Mouse (Mus musculus) spleen, adult 2 months (tissue): ENCODE measurements around the gene Foxn1. TPM values are rescaled to one million over a fixed set of nuclear protein-coding genes. Genes with fewer than 3 reads are reported as not detected.
A peak's percentile ranks its signal among the peaks of the same experiment; 100 is the strongest.

Experiments used
- DNase-seq, 2 experiments: peaks; one replicate each; pipeline versions ENCODE4 v3.0.0 to v3.0.0-alpha.2; 2012 to 2021; ENCODE audit warnings: low spot score in 2 of 2, low read depth in 1 of 2
- H3K27ac ChIP-seq: fragments of 200-500 bp; 2 replicates; pipeline ENCODE4 v1.5.1; 2012; ENCODE audit warnings: low read length, inconsistent platforms; ENCODE audit not compliant: insufficient read depth
- H3K27me3 ChIP-seq: fragments of 200-500 bp; 2 replicates; pipeline ENCODE4 v1.6.1; 2012; ENCODE audit warnings: mild to moderate bottlenecking, moderate library complexity, low read length, inconsistent platforms; ENCODE audit not compliant: control insufficient read depth, insufficient read depth
- H3K36me3 ChIP-seq: fragments of 200-500 bp; 2 replicates; pipeline ENCODE4 v1.6.1; 2012; ENCODE audit warnings: mild to moderate bottlenecking, low read length, inconsistent platforms; ENCODE audit not compliant: control insufficient read depth, insufficient read depth
- H3K4me1 ChIP-seq: fragments of 200-500 bp; 2 replicates; pipeline ENCODE4 v1.6.1; 2011; ENCODE audit warnings: inconsistent platforms; ENCODE audit not compliant: control insufficient read depth, insufficient read depth, insufficient read length
- H3K4me3 ChIP-seq: fragments of 200-500 bp; 2 replicates; pipeline ENCODE4 v1.5.1; 2011; ENCODE audit warnings: mild to moderate bottlenecking, inconsistent platforms; ENCODE audit not compliant: insufficient read depth, insufficient read length; ENCODE audit errors: extremely low read depth
- CTCF ChIP-seq: fragments of 200-500 bp; IDR thresholded peaks from 2 replicates; pipeline ENCODE4 v1.5.1; 2011; ENCODE audit warnings: mild to moderate bottlenecking, inconsistent platforms; ENCODE audit not compliant: insufficient read depth, insufficient read length, insufficient replicate concordance; ENCODE audit errors: extremely low read depth
- POLR2A ChIP-seq: fragments of 200-500 bp; IDR thresholded peaks from 2 replicates; pipeline ENCODE4 v1.6.1; 2011; ENCODE audit warnings: low read depth, low read length, inconsistent platforms
- WGBS: fragments of 180-500 bp; shearing (Covaris S2); methylation state at CpG from one replicate; pipeline ENCODE4 v1.1.7; 2018; 5-methylcytosine and 5-hydroxymethylcytosine counted together
- polyA plus RNA-seq: library from polyadenylated mRNA; depleted of rRNA; stranded (reverse); fragments of >200 nt; gene quantifications from 2 replicates; pipeline ENCODE4 v1.2.3, GENCODE M21; 2012

Foxn1 gene
- polyA plus RNA-seq, 1 experiment: not detected

- peaks cover 12% of the 10 kb centered on the region; the same call in 1 of the 2 replicates for H3K4me1 ChIP-seq
- no peaks in the 10 kb centered on the region for H3K27me3 ChIP-seq
- H3K36me3 ChIP-seq: no peaks in the 10 kb centered on the region
- TF ChIP-seq POLR2A (no peak), CTCF (peak; percentile 79; the same call in 1 of the 2 replicates)
- no peak overlapping the region for H3K27ac ChIP-seq
- no peak overlapping the region for H3K4me3 ChIP-seq
- 41% methylated on average over 4 of the region's 4 CpGs for WGBS
- peak; percentile 36 to 67 for DNase-seq
These were observed 30.7 kb downstream of the Foxn1 start for GRCm38 (mm10) chr11:78355471-78356238.

GRCm38 (mm10) chr11:78354905-78355304 lies 31.5 kb downstream of the Foxn1 start:
- TF ChIP-seq CTCF (no peak), POLR2A (no peak)
- H3K4me3 ChIP-seq: no peak overlapping the region
- 85% methylated on average over 6 of the region's 6 CpGs for WGBS
- no peak overlapping the region for H3K27ac ChIP-seq
- peaks cover 13% of the 10 kb centered on the region; the same call in 1 of the 2 replicates for H3K4me1 ChIP-seq
- DNase-seq: no peak
- H3K27me3 ChIP-seq: no peaks in the 10 kb centered on the region
- H3K36me3 ChIP-seq: no peaks in the 10 kb centered on the region

DNA sequence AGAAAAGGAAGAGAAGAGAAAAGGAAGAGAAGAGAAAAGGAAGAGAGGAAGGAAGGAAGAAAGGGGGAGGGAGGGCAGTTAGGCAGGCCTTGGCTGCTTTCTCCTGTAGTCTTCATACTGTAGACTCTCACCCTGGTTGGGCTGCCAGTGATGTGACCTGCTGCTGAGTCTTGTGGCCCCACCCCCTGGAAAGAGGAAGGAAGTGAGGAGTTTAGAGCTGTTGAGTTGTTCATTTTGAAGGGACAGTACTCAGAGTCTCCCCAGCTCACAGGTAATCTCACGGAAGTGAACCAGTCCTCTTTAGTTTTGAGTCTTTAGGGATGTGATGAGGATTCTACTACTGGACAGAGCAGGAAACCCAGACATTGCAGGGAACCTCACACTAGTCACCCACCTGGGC lies 33.3 kb downstream of the Foxn1 start:
- Histone ChIP-seq H3K4me1 (peaks cover 25% of the 10 kb centered on the region; the same call in 1 of the 2 replicates), H3K4me3 (no peak overlapping the region), H3K27me3 (no peaks in the 10 kb centered on the region), H3K27ac (peak overlapping the region; percentile 77), H3K36me3 (no peaks in the 10 kb centered on the region)
- 20% methylated on average over 1 of the region's 1 CpGs for WGBS
- TF ChIP-seq POLR2A (no peak), CTCF (no peak)
- DNase-seq: peak in 1 of 2 experiments; percentile 71

DNA sequence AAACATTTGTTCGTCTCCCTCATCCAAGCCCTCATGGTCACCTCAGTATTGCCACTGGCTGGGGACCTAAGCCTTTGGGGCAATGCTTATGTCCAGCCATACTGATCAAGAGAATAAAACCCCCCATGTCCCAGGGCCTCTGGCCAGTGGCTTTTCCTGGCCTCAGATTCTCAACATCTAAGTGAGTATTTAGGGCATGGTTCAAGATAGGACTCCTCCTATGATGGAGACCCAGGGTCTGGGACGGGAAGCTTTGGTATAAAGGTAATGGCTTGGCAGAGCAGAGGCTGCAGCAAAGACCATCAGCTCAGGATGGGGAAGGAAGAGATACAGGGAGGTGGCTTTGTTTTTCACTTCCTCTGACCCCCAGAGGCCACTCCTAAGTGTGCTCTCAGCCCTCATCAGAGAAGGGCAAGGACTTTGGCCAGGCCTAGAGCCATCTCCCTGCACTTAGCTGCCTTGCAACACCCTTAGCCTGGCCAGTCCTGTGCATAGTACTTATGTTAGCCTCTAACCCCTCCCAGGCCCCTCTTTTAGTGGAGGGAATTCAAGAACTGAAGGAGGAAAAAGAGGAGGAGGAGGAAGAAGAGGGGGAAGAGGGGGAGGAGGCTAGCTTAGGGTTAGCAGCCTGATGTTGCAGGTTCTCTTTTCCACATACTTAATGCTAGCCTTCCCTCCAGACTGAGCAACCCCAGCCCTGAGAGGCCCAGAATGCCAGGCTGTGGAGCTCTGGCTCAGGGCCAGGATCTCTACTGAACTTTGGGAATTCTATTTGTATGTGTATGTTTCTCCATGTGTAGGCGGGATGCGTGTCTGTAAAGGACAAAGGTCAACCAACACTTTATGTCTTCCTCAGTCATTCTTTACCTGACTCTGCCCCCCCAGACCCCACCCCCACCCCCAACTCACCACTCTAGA lies 36.7 kb downstream of the Foxn1 start:
- Histone ChIP-seq H3K27ac (peak overlapping the region; percentile 75), H3K36me3 (no peaks in the 10 kb centered on the region)

GRCm38 (mm10) chr11:78348474-78348873 lies 37.9 kb downstream of the Foxn1 start:
- peak overlapping the region; percentile 75 for H3K27ac ChIP-seq

More for the DNA sequence above, 36.7 kb downstream of the Foxn1 start:
- DNase-seq: no peak
- Histone ChIP-seq H3K4me3 (no peak overlapping the region), H3K4me1 (peaks cover 49% of the 10 kb centered on the region), H3K27me3 (no peaks in the 10 kb centered on the region)
- 72% methylated on average over 4 of the region's 4 CpGs for WGBS
- no peak for TF ChIP-seq POLR2A
- no peak for TF ChIP-seq CTCF

GRCm38 (mm10) chr11:78347908-78348307 lies 38.5 kb downstream of the Foxn1 start:
- Histone ChIP-seq H3K27ac (0 out of 2 replicates have a peak overlapping the region, but pooled peaks have one; percentile 51), H3K4me1 (peaks cover 53% of the 10 kb centered on the region), H3K36me3 (no peaks in the 10 kb centered on the region), H3K4me3 (no peak overlapping the region), H3K27me3 (no peaks in the 10 kb centered on the region)
- TF ChIP-seq CTCF (no peak), POLR2A (no peak)
- 76% methylated on average over 9 of the region's 9 CpGs for WGBS
- no peak for DNase-seq

More at GRCm38 (mm10) chr11:78348474-78348873, 37.9 kb downstream of the Foxn1 start:
- WGBS: 85% methylated on average over 7 of the region's 7 CpGs
- Histone ChIP-seq H3K36me3 (no peaks in the 10 kb centered on the region), H3K4me1 (peaks cover 57% of the 10 kb centered on the region), H3K27me3 (no peaks in the 10 kb centered on the region), H3K4me3 (no peak overlapping the region)
- TF ChIP-seq POLR2A (no peak), CTCF (no peak)
- DNase-seq: no peak
